28 mouse cellular contexts compared by ENCODE assay signal in the genomic region with DNA sequence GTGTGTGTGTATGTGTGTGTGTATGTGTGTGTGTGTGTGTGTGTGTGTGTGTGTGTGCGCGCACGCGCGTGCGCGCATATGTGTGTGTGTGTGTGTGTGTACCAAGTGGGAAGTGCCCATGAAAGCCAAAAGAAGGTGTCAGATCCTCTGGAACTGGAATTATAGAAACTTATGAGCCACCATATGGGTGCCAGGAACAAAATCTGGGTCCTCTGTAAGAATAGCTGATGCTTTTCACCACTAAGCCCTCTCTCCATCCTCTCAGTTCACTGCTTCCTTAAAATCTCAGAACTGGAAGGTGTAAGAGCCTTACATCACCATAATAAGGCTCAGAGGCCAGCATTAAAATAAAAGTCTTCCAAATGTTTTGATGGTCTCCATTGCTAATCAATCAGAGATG. TPM values are rescaled to one million over a fixed set of nuclear protein-coding genes. Genes with fewer than 3 reads are reported as not detected.
"Had no signal": no experiment of that assay in that cellular context is flagged by ENCODE, and none has a peak within 500 bp of the region (broad histone marks: within the 10 kb centered on the region; RNA-seq: fewer than 3 reads in every experiment).

No protein-coding gene starts in this region.

- ATAC-seq: midbrain, embryonic 15.5 days had no signal

- H3K9me3 ChIP-seq: limb, embryonic 10.5 days; limb, embryonic 13.5 days; liver, embryonic 15.5 days; midbrain, embryonic 12.5 days; midbrain, embryonic 15.5 days; neural tube, embryonic 12.5 days; neural tube, embryonic 15.5 days; stomach, embryonic 15.5 days had no signal

- H3K9ac ChIP-seq: limb, embryonic 13.5 days; liver, embryonic 15.5 days; midbrain, embryonic 12.5 days; midbrain, embryonic 15.5 days; neural tube, embryonic 12.5 days; neural tube, embryonic 15.5 days; stomach, embryonic 15.5 days had no signal

- H3K27me3 ChIP-seq: limb, embryonic 13.5 days; liver, embryonic 15.5 days; midbrain, embryonic 12.5 days; midbrain, embryonic 15.5 days; neural tube, embryonic 12.5 days; neural tube, embryonic 15.5 days; stomach, embryonic 15.5 days had no signal

- H3K27ac ChIP-seq: limb, embryonic 10.5 days; limb, embryonic 13.5 days; liver, embryonic 15.5 days; midbrain, embryonic 12.5 days; midbrain, embryonic 15.5 days; neural tube, embryonic 12.5 days; neural tube, embryonic 15.5 days; stomach, embryonic 15.5 days had no signal

- H3K4me1 ChIP-seq: limb, embryonic 10.5 days; limb, embryonic 13.5 days; midbrain, embryonic 12.5 days; midbrain, embryonic 15.5 days; neural tube, embryonic 12.5 days; neural tube, embryonic 15.5 days; stomach, embryonic 15.5 days had no signal

- H3K4me3 ChIP-seq: limb, embryonic 10.5 days; limb, embryonic 13.5 days; liver, embryonic 15.5 days; midbrain, embryonic 12.5 days; midbrain, embryonic 15.5 days; neural tube, embryonic 12.5 days; neural tube, embryonic 15.5 days; stomach, embryonic 15.5 days had no signal

- H3K4me2 ChIP-seq: limb, embryonic 13.5 days; liver, embryonic 15.5 days; midbrain, embryonic 12.5 days; midbrain, embryonic 15.5 days; neural tube, embryonic 12.5 days; neural tube, embryonic 15.5 days; stomach, embryonic 15.5 days had no signal

- DNase-seq: kidney, adult 18-20 months; kidney, adult 9 months; kidney, postnatal 14 days; kidney, postnatal 4 days; layer of hippocampus, adult 9-11 months; liver; lung, adult 2 months; lung, postnatal 14 days; lung, postnatal 4 days; right cerebral cortex, adult 18-20 months; right cerebral cortex, postnatal 14 days; right cerebral cortex, postnatal 4 days; spleen, adult 18-20 months; thymus, adult 18-20 months; thymus, postnatal 36 days had no signal

- H3K36me3 ChIP-seq: limb, embryonic 10.5 days; limb, embryonic 13.5 days; liver, embryonic 15.5 days; midbrain, embryonic 12.5 days; midbrain, embryonic 15.5 days; neural tube, embryonic 12.5 days; neural tube, embryonic 15.5 days; stomach, embryonic 15.5 days had no signal

RNA-seq across cellular contexts. Expression of a gene that starts 8.0 kb away (rescaled TPM):
- total RNA-seq: megakaryocyte progenitor cell, adult 5-6 weeks; megakaryocyte-erythroid progenitor cell, adult 5-6 weeks had no signal
- polyA plus RNA-seq: limb, embryonic 10.5 days; midbrain, embryonic 12.5 days; neural tube, embryonic 12.5 days had no signal

RNA-seq across cellular contexts. Expression of a gene that starts 51.0 kb away (rescaled TPM):
- total RNA-seq: megakaryocyte progenitor cell, adult 5-6 weeks; megakaryocyte-erythroid progenitor cell, adult 5-6 weeks had no signal
- polyA plus RNA-seq: lung, adult 2 months; lung, embryonic 16.5 days; midbrain, embryonic 15.5 days; neural tube, embryonic 15.5 days; testis, adult 2 months; urinary bladder, adult 2 months had no signal
